Mouse (Mus musculus) heart, adult 11 months (tissue): ENCODE measurements at regions not wholly inside any gene's neighbourhood (a gene's known extent, or its start where the extent isn't known, plus 50 kb on each side); places are given as distances from the start of the nearest gene placed in this dataset.

Experiments used
- DNase-seq: peaks from one replicate; pipeline ENCODE4 v3.0.0; 2022

- peak; percentile 7 for DNase-seq
Measured at GRCm38 (mm10) chr16:44674198-44674597, 49.9 kb upstream of the Nepro start.

- DNase-seq, result peak; percentile 55
Measured at GRCm38 (mm10) chr16:44672422-44672819, 51.7 kb upstream of the Nepro start.

DNA sequence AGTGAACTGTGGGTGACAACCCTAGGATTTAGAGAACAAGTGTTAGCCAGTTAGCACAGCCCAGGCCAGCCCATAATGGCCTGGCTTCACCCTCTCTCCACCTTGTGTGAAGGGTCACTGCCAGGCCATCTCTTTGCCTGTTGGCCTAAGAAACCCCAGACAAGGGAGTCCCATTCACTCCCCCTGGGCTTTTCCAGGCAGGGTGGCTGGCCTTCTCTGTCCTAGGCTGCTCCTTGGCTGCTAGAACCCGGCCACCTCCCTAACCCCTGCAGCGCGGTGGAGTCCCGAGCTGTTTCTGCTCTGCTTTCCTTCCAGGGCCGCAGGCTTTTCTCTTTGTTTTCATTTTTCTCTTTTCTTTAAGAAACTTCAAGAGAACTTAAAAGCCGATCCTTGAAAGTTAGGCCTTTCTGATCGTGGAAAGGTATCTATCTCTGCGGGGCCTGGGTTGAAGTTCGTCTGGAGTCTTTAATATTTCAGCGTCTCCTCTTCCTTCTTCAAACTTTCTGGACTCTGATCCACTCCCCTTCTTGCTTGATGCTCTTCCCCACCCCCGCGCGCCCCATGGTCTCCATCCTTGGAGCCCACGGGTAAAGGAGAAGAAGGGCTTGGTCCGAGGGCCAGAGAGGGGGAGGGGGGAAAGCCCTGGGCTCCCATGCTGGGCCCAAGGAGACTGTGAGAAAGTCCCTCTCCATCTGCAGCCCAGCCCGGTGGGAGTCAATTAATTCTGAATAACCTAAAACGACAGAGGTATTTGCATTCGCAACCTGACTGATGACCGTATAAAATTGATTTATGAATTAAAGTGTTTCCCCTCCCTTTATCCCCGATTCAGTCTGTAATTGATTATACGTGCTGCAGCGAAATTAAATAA lies 52.3 kb upstream of the Nepro start:
- DNase-seq, result peak; percentile 88

DNA sequence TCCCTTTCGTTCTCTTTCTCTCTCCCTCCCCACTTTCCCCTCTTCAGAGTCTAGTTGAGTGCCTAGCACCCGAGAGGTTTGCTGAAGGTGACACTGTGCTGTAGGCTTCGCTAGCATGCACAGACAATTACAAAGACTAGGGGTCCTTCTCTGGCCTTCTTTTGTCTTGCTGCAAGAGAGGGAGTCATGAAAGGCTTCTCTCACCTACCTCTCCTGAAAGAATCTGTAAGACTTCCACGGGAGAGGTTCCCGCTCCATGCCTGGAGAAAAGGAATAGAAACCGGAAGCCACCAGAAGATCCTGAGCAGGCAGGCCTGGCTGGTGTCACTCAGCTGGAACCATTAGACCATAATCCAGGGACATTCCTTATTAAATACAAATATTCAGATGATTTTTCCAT lies 56.0 kb upstream of the Nepro start:
- peak; percentile 78 for DNase-seq

GRCm38 (mm10) chr16:44667118-44667517 lies 57.0 kb upstream of the Nepro start:
- DNase-seq, result peak; percentile 29

GRCm38 (mm10) chr16:44666431-44666997 lies 57.6 kb upstream of the Nepro start:
- DNase-seq, result peak; percentile 52

GRCm38 (mm10) chr16:44665491-44665931 lies 58.6 kb upstream of the Nepro start:
- DNase-seq, result peak; percentile 55

DNA sequence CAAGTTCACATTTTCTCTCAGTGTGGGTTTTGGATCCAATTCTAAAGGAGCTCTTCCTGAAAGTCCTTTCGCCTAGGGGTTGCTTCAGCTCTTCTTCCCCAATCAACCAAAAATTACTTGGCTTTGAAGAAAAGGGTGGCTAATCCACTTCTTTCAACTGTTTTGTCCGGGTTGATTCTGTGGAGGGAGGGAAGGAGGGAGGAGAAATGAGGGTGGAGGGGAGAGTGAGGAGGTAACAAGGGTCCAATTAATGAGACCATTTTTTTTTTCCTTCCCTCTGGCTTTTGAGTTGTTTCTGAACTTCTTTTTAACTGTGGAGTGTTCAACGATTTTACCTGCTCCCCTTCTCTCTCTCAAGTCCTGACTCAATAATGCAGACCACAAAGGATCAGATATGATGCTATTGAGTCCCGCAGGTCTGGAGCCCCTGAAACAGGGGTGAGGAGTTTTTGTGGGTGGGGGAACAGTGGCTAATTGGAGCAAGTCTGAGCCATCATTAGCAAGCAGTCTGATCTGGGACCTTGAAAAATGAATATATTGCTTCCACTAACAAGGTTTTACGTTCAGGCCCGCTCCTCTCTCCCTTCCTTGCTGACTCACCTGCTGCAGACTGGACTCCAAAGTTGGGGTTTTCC lies 61.0 kb upstream of the Nepro start:
- DNase-seq, result peak; percentile 19

DNA sequence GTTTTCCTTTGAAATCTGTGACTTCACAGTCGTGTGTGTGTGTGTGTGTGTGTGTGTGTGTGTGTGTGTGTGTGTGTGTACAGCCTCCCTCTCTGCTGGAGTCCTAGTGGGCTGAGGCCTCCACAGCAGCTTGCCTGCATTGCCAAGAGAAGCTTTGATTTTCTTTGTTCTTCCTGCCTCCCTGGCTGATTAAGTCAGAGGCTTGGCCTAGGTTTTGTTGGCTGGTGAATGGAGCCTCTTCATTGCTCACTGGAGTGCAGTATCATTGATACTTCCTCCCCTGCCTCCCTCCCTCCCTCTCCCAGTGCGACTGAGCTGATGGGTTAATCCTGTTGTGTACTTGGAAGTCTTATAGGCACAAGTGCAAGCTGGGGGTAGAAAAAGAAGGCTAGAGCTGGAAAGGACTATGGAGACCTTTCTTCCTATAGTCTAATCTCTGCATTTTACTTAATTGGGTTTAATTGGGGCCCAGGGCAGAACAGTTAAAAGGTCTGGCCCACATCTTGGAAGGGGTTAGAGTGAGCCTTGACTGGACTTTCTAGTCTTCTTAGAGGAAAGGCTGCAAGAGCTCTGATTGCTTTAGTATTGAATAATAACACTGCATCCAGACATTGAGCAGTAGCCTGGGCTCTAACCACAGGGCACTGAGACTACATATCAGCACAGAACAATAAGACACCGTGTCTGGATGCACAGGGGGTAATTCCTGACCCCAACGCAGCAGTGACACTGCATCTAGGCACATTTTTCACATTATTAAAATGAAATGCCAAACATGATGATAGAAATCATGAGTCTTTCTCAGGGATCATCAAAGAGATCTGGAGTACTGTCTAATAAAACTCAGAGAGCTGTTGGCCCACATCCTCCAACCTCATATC lies 62.9 kb upstream of the Nepro start:
- peak; percentile 66 for DNase-seq

GRCm38 (mm10) chr16:44658306-44658705 lies 65.8 kb upstream of the Nepro start:
- DNase-seq, result peak; percentile 65

- DNase-seq, result peak; percentile 70
Measured at GRCm38 (mm10) chr16:44656181-44656580, 67.9 kb upstream of the Nepro start.

DNA sequence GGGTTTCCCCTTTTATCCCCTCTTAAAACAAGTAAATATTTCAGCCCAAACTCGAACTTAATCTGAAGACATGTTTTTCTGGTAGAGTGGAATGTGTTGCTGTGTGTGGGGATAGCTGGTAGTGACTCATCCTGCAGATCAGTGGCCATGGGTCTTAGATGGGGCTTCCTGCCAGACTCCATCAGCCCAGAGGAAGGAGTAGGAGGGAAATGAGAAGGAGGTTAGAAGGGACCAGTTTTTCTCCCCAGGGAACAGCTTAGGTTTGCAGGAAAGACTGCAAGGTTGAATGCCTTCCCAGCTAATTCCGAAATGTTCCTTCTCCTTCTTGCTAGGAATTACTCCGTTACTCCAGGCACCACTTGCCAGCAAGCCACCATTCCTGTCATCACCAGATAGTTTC lies 68.8 kb upstream of the Nepro start:
- DNase-seq, result peak; percentile 88

GRCm38 (mm10) chr16:44648547-44649223 lies 75.4 kb upstream of the Nepro start:
- peak; percentile 91 for DNase-seq

DNA sequence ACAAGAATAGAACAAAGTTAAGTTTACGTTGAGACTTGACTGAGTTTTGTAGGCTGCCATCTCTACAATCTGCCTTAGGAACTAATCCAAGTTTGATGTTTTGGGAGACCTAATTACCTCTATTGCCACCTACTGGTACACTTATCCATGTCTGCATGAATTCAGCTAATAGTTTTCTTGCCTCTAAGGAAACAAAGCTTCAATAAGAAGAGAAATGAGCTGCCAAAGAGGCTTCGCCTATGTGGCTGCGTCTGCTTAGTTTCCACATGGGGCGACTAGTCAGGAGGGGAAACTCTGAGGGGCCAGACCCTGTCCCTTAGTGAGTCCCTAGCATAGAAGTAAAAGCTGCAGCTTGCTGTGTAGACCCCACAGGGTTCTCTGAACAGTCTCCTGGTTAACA lies 80.1 kb upstream of the Nepro start:
- DNase-seq, result peak; percentile 87

DNA sequence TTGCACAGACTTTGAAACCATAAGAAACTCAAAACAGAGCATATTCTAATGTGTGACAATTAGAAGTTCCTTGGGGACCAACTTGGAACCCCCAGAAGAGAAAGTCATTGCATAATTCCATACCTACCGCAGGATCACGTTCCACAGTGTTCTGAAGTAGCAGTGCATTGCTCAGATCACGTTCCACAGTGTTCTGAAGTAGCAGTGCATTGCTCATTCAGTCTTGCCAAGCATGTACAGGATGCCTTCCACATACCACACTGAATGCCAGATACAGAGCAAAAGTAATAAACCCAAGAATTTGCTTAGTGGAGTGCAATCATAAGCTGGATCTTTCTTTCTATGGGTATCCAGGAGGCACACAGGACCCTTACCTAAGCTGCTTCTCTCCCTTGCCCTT lies 78.4 kb upstream of the Boc start:
- peak; percentile 9 for DNase-seq

GRCm38 (mm10) chr16:44634486-44634885 lies 75.8 kb upstream of the Boc start:
- DNase-seq, result peak; percentile 72

DNA sequence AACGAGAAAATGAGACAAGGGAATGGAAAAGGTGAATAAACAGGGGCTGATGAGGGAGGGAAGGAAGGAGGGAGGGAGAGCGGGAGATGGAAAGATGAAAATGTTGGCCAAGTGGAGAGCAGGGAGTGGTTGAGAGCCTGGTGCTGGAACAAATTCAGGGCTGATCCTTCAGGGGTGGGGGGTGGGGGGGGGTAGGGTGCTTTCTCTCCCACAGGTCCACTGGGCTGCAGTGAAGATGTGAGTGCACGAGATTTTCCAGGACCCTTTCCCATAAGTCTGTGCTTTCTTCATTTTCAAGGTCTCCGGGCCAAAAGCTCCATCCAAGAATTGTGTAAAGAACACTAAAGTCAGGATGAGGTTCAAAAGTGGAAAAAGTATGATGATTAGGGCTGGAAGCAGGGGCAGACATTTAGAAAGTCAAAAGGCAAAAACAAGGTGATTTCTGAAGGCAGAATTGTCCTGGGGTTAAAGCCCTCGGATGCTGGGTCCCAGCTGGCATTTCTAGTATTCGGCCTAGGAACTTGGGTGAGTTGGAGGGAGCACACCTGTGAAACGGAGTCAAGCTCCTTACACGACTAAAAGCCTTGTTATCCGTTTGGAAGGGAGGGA lies 74.5 kb upstream of the Boc start:
- no peak for DNase-seq

- DNase-seq, result peak; percentile 97
Measured at GRCm38 (mm10) chr16:44632330-44633058, 73.8 kb upstream of the Boc start.

DNA sequence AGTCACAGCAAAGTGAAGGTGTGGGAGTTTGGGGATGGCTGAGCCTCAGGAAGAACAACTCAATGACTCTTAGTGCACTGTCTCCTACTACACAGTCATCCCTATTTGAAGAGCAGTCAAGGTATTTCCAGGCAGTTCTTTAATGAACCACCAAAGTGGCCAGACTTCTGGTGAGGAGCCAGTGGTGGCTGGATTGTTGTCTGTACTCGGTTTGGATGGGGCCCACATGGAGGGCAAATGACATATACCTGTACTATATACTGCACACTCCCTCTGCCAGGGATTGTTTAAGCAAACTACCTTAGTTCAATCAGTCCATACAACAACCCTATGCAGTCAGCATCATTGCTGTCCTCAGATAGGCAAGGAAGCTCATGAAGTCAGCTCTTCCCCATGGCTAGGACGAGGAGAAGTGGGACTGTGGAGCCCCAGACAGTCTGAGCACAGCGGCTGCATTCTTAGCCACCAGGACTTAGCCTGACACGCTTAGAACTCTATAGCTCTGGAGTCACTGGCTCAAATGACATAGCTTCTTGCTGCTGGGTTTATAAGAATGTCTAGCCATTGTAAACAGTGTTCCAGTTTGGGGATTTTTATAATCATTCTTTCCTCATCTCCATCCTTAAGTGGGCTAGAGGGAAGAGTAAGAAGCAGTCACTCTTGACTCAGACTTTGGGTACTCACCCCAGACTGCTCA lies 72.8 kb upstream of the Boc start:
- DNase-seq, result peak; percentile 80

DNA sequence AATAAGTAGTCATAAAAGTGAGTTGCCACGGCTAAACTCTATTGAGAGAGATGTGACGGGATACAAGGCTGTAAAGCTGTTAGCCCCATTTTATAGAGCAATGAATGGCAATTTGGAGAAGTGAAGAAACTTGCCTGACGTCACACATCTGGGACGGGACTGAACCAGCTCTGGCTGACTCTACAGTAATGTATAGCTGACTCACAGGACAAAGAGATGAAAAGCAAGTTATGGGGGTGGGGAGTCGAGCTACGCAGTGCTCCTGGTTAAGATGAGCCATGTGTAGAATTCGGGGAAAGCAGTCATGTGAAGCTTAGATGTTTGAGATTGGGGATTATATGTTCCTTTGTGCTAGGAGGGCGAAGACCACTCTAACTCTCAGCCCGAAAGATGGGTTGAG lies 72.2 kb upstream of the Boc start:
- peak; percentile 77 for DNase-seq
